Mouse (Mus musculus) heart, embryonic 16.5 days (tissue): ENCODE measurements around the gene Atxn2l. TPM values are rescaled to one million over a fixed set of nuclear protein-coding genes. Genes with fewer than 3 reads are reported as not detected.

Experiments
- ATAC-seq: fragments of 200-750 bp; cut with Nextera tagmentation; replicated peaks from 2 replicates; pipeline ENCODE4 v1.8.0; 2017; ENCODE audit warnings: moderate number of reproducible peaks; ENCODE audit not compliant: insufficient read depth, low FRiP score; ENCODE audit errors: extremely low read depth
- H3K27ac ChIP-seq: fragments of 300-500 bp; sonication (generic); 2 replicates; pipeline ENCODE4 v1.5.1; 2014; ENCODE audit warnings: mild to moderate bottlenecking, low read length, control low read depth, moderate library complexity
- H3K27me3 ChIP-seq: fragments of 300-500 bp; sonication (generic); 2 replicates; pipeline ENCODE4 v1.6.1; 2014; ENCODE audit warnings: low read length, mixed read lengths; ENCODE audit not compliant: control insufficient read depth, insufficient read depth
- H3K36me3 ChIP-seq: fragments of 300-500 bp; sonication (generic); 2 replicates; pipeline ENCODE4 v1.6.1; 2014; ENCODE audit not compliant: control insufficient read depth, insufficient read depth
- H3K4me1 ChIP-seq: fragments of 300-500 bp; sonication (generic); 2 replicates; pipeline ENCODE4 v1.6.1; 2014; ENCODE audit warnings: low read length, mixed read lengths; ENCODE audit not compliant: control insufficient read depth, insufficient read depth
- H3K4me2 ChIP-seq: fragments of 300-500 bp; sonication (generic); 2 replicates; pipeline ENCODE4 v1.6.1; 2014; ENCODE audit warnings: low read depth, mild to moderate bottlenecking, control low read depth, low read length
- H3K4me3 ChIP-seq: fragments of 300-500 bp; sonication (generic); 2 replicates; pipeline ENCODE4 v1.5.1; 2014; ENCODE audit warnings: mild to moderate bottlenecking, control low read depth, low read length
- H3K9ac ChIP-seq: fragments of 300-500 bp; sonication (generic); 2 replicates; pipeline ENCODE4 v1.6.1; 2014; ENCODE audit warnings: low read length, control low read depth
- H3K9me3 ChIP-seq: fragments of 300-500 bp; sonication (generic); replicated peaks from 2 replicates; pipeline ENCODE4 v1.6.1; 2016; ENCODE audit warnings: low read length; ENCODE audit not compliant: control insufficient read depth
- WGBS: fragments of 180-500 bp; shearing (Covaris S2); extraction: QIAGEN DNeasy Blood & Tissue Kit; methylation state at CpG from one replicate; pipeline ENCODE4 v1.1.7; 2014; 5-methylcytosine and 5-hydroxymethylcytosine counted together
- polyA plus RNA-seq: library from polyadenylated mRNA; unstranded; fragments of >200 nt; fragmentation: Nextera tagmentation; extraction: Ambion mirVana; gene quantifications from 2 replicates; pipeline ENCODE4 v1.2.1, GENCODE M21; 2015

Atxn2l gene
- polyA plus RNA-seq, 1 experiment from 2014 or later: 29.7 TPM

DNA sequence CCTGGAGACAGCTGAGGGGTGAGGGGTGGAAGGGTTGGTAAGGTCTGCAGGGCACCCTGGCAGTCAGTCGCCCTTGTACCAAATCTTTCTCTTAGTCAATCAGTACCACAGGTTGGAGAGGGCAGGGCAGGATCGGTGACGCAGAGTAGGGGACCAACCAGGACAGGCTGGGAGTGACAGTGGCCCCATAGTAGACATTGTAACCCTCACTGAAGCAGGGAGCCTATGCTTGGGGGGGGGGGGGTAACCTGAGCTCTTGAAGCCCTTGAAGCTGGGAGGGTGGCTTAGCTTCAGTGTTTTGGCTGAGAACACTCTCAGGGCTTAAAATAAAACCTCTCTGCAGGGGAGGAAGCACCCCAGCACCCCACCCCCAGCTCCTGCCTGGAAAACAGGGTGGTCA, 41.6 kb downstream of the Atxn2l start:
- H3K4me2 ChIP-seq: no peak overlapping the region
- ATAC-seq: no peak
- peaks cover 32% of the 10 kb centered on the region for H3K4me1 ChIP-seq
- 68% methylated on average over 3 of the region's 3 CpGs for WGBS
- peaks cover 3% of the 10 kb centered on the region; the same call in 1 of the 2 replicates for H3K36me3 ChIP-seq
- no peak overlapping the region for H3K27ac ChIP-seq
- no peak overlapping the region for H3K4me3 ChIP-seq
- H3K9ac ChIP-seq: no peak overlapping the region
- no peaks in the 10 kb centered on the region for H3K27me3 ChIP-seq
- no peaks in the 10 kb centered on the region for H3K9me3 ChIP-seq

DNA sequence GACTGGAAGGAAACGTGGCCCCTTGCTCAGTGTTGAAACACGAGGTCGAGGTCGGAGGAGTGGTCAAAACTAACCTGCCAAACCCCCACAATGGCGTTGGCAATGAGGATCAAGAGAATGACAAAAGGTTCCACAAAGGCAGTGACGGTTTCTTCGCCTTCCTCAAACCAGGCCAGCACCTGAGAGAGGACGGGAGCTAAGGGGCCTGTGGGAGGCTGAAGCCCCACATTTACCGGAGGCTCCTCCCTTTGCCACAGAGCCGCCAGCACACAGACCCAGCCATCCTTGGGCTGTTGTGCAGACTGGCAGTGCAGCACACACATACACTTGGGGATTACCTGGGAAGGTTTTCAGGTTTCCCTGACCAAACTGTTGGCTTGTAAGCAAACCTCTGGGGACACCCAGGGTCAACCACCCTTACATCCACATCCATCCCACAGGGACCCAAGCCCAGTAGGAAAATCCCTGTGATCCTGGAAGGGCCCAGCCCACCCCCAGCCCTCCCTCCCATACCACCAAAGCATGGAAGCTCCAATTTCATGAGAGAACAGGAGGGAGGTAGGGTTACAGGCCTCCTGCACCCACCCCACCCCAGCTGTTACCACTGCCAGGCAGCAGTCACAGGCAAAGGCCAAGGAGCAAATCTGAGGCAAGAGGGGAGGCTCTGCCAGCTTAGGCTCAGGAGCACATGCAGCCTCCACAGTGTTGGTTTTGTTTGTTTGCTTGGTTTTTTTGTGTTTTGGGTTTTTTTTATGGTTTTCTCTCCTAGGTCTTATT, 42.4 kb downstream of the Atxn2l start:
- Histone ChIP-seq H3K36me3 (no peaks in the 10 kb centered on the region), H3K4me3 (no peak overlapping the region), H3K27me3 (no peaks in the 10 kb centered on the region), H3K4me2 (no peak overlapping the region), H3K9ac (no peak overlapping the region), H3K27ac (no peak overlapping the region), H3K9me3 (no peaks in the 10 kb centered on the region), H3K4me1 (peaks cover 27% of the 10 kb centered on the region)
- ATAC-seq: no peak
- 55% methylated on average over 10 of the region's 10 CpGs for WGBS

- 71% methylated on average over 11 of the region's 11 CpGs for WGBS
- H3K9me3 ChIP-seq: no peaks in the 10 kb centered on the region
- H3K27me3 ChIP-seq: no peaks in the 10 kb centered on the region
These were observed 44.2 kb downstream of the Atxn2l start for GRCm38 (mm10) chr7:126458844-126459618.

DNA sequence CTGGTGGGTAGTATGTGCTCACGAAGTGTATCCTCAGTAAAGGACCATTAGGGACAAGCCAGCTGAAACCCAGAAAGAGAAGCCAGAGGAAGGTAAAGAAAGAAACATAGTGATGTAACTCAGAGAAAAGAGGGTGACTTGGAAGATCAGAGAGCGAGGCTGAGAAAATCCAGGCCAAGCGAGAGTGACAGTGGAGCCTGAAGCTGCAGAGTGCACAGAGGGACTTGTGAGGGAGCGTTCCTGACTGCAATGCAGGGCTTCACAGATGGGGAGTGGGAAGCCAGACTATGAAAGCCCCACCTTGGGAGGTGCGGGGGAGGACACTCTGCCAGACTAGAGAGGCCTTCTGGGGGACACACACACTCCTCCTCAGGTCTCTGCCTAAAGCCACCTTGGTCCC, 45.0 kb downstream of the Atxn2l start:
- 66% methylated on average over 5 of the region's 5 CpGs for WGBS
- no peak overlapping the region for H3K9ac ChIP-seq

More at GRCm38 (mm10) chr7:126458844-126459618, 44.2 kb downstream of the Atxn2l start:
- Histone ChIP-seq H3K4me1 (peaks cover 9% of the 10 kb centered on the region), H3K9ac (no peak overlapping the region), H3K27ac (no peak overlapping the region), H3K36me3 (no peaks in the 10 kb centered on the region), H3K4me3 (no peak overlapping the region), H3K4me2 (no peak overlapping the region)
- no peak for ATAC-seq

GRCm38 (mm10) chr7:126456382-126457266, 46.6 kb downstream of the Atxn2l start:
- H3K4me3 ChIP-seq: no peak overlapping the region
- H3K27ac ChIP-seq: no peak overlapping the region
- H3K27me3 ChIP-seq: no peaks in the 10 kb centered on the region
- H3K4me2 ChIP-seq: no peak overlapping the region
- H3K9ac ChIP-seq: no peak overlapping the region
- H3K9me3 ChIP-seq: no peaks in the 10 kb centered on the region
- peaks cover 6% of the 10 kb centered on the region for H3K4me1 ChIP-seq
- 79% methylated on average over 17 of the region's 17 CpGs for WGBS
- no peaks in the 10 kb centered on the region for H3K36me3 ChIP-seq
- no peak for ATAC-seq

More for the DNA sequence above, 45.0 kb downstream of the Atxn2l start:
- H3K9me3 ChIP-seq: no peaks in the 10 kb centered on the region
- ATAC-seq: no peak
- H3K4me3 ChIP-seq: no peak overlapping the region
- no peak overlapping the region for H3K27ac ChIP-seq
- H3K4me1 ChIP-seq: peaks cover 6% of the 10 kb centered on the region
- no peaks in the 10 kb centered on the region for H3K36me3 ChIP-seq
- H3K4me2 ChIP-seq: no peak overlapping the region
- no peaks in the 10 kb centered on the region for H3K27me3 ChIP-seq

DNA sequence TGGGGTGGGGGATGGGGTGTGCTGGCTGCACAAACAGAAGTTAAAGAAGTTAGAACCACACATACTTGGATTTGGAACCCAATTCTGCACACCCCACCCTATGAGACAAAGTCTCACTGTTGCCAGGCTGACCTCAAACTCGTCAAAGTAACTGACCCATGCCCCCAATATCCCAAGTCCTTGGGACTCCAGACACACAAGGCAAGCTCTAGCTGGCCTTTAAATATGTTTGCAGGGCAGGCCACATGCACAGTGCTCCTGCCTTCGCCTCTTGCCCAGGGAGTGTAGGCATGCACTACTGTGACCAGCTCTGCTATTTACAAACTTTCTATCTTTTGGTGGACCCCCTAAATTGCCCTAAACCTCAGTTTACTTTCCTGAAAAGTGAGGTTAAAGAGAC, 48.0 kb downstream of the Atxn2l start:
- no peak overlapping the region for H3K4me3 ChIP-seq
- H3K27me3 ChIP-seq: no peaks in the 10 kb centered on the region
- no peak for ATAC-seq
- H3K9ac ChIP-seq: no peak overlapping the region
- H3K4me2 ChIP-seq: no peak overlapping the region
- no peak overlapping the region for H3K27ac ChIP-seq
- no peaks in the 10 kb centered on the region for H3K9me3 ChIP-seq
- 78% methylated on average over 2 of the region's 2 CpGs for WGBS
- peaks cover 6% of the 10 kb centered on the region for H3K4me1 ChIP-seq
- H3K36me3 ChIP-seq: no peaks in the 10 kb centered on the region

GRCm38 (mm10) chr7:126453861-126454260, 49.4 kb downstream of the Atxn2l start:
- Histone ChIP-seq H3K4me1 (peaks cover 6% of the 10 kb centered on the region), H3K9ac (no peak overlapping the region), H3K27ac (no peak overlapping the region), H3K27me3 (no peaks in the 10 kb centered on the region), H3K4me3 (no peak overlapping the region), H3K36me3 (no peaks in the 10 kb centered on the region), H3K9me3 (no peaks in the 10 kb centered on the region), H3K4me2 (no peak overlapping the region)
- 56% methylated on average over 7 of the region's 7 CpGs for WGBS
- no peak for ATAC-seq

- Histone ChIP-seq H3K9ac (no peak overlapping the region), H3K36me3 (no peaks in the 10 kb centered on the region), H3K4me1 (no peaks in the 10 kb centered on the region), H3K4me2 (no peak overlapping the region), H3K27ac (no peak overlapping the region), H3K9me3 (no peaks in the 10 kb centered on the region), H3K4me3 (no peak overlapping the region), H3K27me3 (no peaks in the 10 kb centered on the region)
- WGBS: 96% methylated on average over 3 of the region's 3 CpGs
- ATAC-seq: no peak
These were observed 51.0 kb downstream of the Atxn2l start for GRCm38 (mm10) chr7:126452244-126452643.
